Mouse (Mus musculus) spleen, adult 12 weeks (tissue): Measurements from ENCODE around the gene Srf.
"Not testable (repeated sequence)": the region's sequence is repeated elsewhere in the genome, so short reads cannot be mapped to it uniquely, and the experiment has no call there.

ENCODE experiments used
- DNase-seq: peaks from one replicate; pipeline ENCODE4 v3.0.0; 2022; ENCODE audit warnings: low spot score

Gene Srf

GRCm38 (mm10) chr17:46555673-46556583 lies at the start of gene Srf:
Srf (minus strand) TSS chr17:46556175.
- DNase-seq: peak; percentile 92

- DNase-seq: no peak
Observed at GRCm38 (mm10) chr17:46605126-46605525, 49.2 kb upstream of the Srf start.

- DNase-seq: no peak
Observed at GRCm38 (mm10) chr17:46603229-46603628, 47.3 kb upstream of the Srf start.

GRCm38 (mm10) chr17:46602212-46602611 lies 46.2 kb upstream of the Srf start:
- DNase-seq: no peak

- no peak for DNase-seq
Observed at GRCm38 (mm10) chr17:46600569-46600968, 44.6 kb upstream of the Srf start.

- DNase-seq: no peak
Observed at GRCm38 (mm10) chr17:46598963-46599362, 43.0 kb upstream of the Srf start.

GRCm38 (mm10) chr17:46597956-46598355 lies 42.0 kb upstream of the Srf start:
- no peak for DNase-seq

- no peak for DNase-seq
Observed at GRCm38 (mm10) chr17:46595336-46595735, 39.4 kb upstream of the Srf start.

- DNase-seq: no peak
Observed at GRCm38 (mm10) chr17:46594606-46595005, 38.6 kb upstream of the Srf start.

GRCm38 (mm10) chr17:46593124-46593523 lies 37.1 kb upstream of the Srf start:
- DNase-seq: no peak

- DNase-seq: no peak
Observed at GRCm38 (mm10) chr17:46591406-46591805, 35.4 kb upstream of the Srf start.

GRCm38 (mm10) chr17:46590439-46590838 lies 34.5 kb upstream of the Srf start:
- no peak for DNase-seq

GRCm38 (mm10) chr17:46589635-46590314 lies 33.8 kb upstream of the Srf start:
- DNase-seq: no peak

GRCm38 (mm10) chr17:46588913-46589312 lies 32.9 kb upstream of the Srf start:
- DNase-seq: no peak

GRCm38 (mm10) chr17:46588173-46588572 lies 32.2 kb upstream of the Srf start:
- DNase-seq: no peak

GRCm38 (mm10) chr17:46586327-46586726 lies 30.4 kb upstream of the Srf start:
- no peak for DNase-seq

- DNase-seq: no peak
Observed at GRCm38 (mm10) chr17:46578650-46579049, 22.7 kb upstream of the Srf start.

- DNase-seq: no peak
Observed at GRCm38 (mm10) chr17:46576070-46576469, 20.1 kb upstream of the Srf start.

GRCm38 (mm10) chr17:46574535-46574934 lies 18.6 kb upstream of the Srf start:
- no peak for DNase-seq

- DNase-seq: no peak
Observed at GRCm38 (mm10) chr17:46571005-46571404, 15.0 kb upstream of the Srf start.

GRCm38 (mm10) chr17:46559146-46559545 lies 3.2 kb upstream of the Srf start:
- DNase-seq: no peak

GRCm38 (mm10) chr17:46558151-46558550 lies 2.2 kb upstream of the Srf start:
- no peak for DNase-seq

- DNase-seq: not testable (repeated sequence)
Observed at GRCm38 (mm10) chr17:46557321-46557720, 1.3 kb upstream of the Srf start.
